Mouse (Mus musculus): ENCODE results near the gene Mymx.

Gene Mymx

DNA sequence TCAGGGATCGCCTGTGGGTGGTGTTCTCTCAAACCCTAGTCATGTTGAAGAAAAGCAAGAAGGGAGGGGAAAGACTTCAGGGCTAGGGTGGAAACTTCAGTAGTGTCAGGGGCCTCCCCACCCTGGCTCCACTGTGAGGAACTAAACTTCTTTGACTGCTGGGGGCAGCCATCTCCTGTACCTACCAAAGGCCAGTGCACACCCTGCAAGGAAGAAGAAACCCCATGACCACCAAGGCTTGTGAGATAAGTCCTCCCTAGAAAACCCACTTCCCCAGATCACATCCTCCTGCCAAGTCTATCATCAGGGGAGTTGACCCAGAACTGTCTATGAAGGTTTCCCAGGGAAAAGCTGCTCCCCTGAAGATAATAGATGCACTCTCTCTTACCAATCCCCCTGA lies 47.5 kb downstream of the Mymx start:
- in situ Hi-C loops (cut with MboI, MseI) = loop anchor here (5.0 kb wide), 1 partner anchor 77 kb away; the partner anchor contains the start of gene Spats1

DNA sequence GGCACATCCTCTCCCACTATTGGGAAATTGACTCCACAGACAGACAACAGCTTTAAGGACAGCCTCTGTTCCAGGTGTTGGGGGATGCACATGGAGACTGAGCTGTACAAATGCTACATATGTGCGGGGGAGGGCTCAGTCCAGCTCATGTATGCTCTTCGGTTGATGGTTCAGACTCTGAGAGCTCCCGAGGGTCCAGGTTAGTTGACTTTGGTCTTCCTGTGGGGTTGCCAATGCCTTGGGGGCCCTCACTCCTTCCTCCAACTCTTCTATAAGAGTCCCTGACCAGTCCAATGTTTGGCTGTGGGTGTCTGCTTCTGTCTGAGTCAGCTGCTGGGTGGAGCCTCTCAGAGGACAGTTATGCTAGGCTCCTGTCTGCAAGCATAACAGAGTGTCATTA lies 48.8 kb downstream of the Mymx start:
- in situ Hi-C loops (cut with MboI, MseI) = loop anchor here (5.0 kb wide), 1 partner anchor 76 kb away; the partner anchor contains the start of gene Spats1

DNA sequence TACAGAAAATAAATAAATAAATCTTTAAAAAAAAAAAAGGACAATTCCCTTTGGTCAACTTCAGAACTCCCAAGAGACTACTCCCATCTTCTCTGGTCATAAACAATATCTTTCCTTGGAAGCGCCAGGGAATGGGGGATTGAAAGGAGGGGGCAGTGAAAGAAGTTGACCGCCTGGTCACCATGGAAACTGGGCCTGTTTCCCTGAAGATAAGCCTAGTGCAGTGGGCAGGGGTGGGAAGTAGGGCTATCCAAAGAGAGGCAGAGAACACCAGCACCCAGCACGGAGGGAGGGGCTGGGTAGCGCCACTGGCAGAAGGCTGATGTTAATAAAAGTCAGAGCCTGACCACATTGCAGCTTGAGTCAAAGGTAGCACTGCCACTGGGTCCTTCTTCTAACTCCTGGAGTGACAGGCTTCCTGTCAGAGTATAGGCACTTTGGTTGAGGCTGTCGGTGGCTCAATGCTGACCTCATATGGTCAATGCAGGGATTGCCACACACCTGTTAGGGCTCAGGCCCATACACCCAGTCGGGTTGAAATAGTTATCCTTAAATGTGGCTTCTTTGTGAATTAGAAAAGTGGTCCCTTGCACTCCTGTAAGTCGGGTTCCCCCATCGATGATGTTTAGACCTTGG lies 50.0 kb downstream of the Mymx start:
- in situ Hi-C loops (cut with MboI, MseI) = loop anchor here (5.0 kb wide), 1 partner anchor 75 kb away; the partner anchor contains the start of gene Spats1

DNA sequence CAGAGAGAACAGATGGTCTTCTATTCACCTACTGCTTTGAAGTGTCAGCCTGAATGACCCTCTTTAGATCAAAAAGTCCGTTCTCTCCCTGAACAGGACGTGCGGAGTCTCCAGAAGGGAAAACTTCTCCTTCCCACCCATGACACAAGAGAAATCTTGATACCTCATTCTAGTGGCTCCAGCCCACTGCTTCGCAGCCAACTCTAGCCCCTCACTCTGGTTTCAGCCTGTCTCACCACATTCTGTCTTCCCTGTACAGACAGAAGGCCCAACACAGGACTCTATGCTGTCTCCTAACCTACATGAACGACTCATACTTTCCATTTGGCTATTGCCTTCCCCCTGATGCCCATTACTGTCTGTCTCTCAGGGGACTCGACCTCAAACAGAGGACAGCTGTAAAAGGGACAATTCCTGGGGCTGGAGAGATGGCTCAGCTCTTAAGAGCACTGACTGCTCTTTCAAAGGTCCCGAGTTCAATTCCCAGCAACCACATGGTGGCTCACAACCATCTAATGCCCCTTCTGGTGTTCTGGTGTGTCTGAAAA lies 50.6 kb downstream of the Mymx start:
- in situ Hi-C loops (cut with MboI, MseI) = loop anchor here (5.0 kb wide), 1 partner anchor 74 kb away; the partner anchor contains the start of gene Spats1

Data from regulatory T cell (primary cell).